Mouse (Mus musculus): ENCODE results near the gene Prss43.
A peak's percentile ranks its signal among the peaks of the same experiment; 100 is the strongest.

Prss43 gene

DNA sequence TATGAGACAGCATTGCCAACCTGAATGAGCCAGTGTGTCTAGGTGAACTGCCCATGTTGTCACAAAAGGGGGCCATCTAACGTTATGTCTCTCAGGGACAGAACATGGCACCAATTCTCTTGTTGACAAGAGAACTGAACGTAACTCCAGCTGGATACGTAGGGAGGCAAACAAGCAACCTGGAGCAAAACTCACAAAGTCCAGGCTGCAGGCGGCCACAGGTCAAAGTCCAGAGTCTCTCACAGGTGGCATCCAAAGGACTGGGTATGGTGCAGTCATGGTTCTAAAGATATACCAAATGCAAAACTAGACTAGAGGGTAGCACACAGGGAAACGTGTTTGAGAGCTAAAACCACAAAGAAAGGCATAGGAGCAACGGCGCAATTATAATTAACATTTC is 5.1 kb upstream of the Prss43 start:
- Histone ChIP-seq H3K9me3 (ENCODE audit: low read length) (no peaks in the 10 kb centered on the region), H3K36me3 (ENCODE audit: insufficient read depth, low read length) (no peaks in the 10 kb centered on the region), H3K4me1 (replicated peaks; ENCODE audit: low read depth, low read length) (peaks cover 3% of the 10 kb centered on the region; the same call in 1 of the 2 replicates), H3K4me3 (replicated peaks; ENCODE audit: low read length) (no peak overlapping the region), H3K27me3 (ENCODE audit: insufficient read depth, low read length) (peaks cover 75% of the 10 kb centered on the region)
- TF ChIP-seq POU5F1 (IDR thresholded peaks at IDR 0.05; ENCODE audit: borderline replicate concordance, low read length) (no peak), CTCF (conservative IDR thresholded peaks at IDR 0.05; ENCODE audit: low read length) (no peak), NANOG (IDR thresholded peaks at IDR 0.05; ENCODE audit: borderline replicate concordance, low read length) (no peak)

DNA sequence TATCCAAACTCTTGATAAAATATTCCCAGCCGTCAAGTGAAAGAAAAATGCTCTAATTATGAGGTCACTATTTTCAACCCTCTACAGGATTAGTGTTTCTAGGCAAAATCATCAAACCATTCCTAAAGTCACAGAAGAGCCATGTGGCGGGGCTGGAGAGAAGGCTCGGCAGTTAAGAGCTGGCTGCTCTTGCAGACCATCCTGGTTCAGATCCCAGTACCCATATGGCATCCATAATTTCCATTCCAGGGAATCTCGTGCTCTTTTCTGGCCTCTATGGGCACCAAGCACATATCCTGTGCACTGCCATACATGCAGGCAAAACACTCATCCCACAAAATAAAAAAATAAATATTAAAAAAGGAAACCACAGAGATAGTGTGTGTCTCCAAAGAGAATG is 1.1 kb upstream of the Prss43 start:
- no peaks in the 10 kb centered on the region for H3K9me3 ChIP-seq (ENCODE audit: low read length)
- peaks cover 12% of the 10 kb centered on the region for H3K4me1 ChIP-seq (replicated peaks; ENCODE audit: low read depth, low read length)
- peaks cover 68% of the 10 kb centered on the region for H3K27me3 ChIP-seq (ENCODE audit: insufficient read depth, low read length)
- no peaks in the 10 kb centered on the region for H3K36me3 ChIP-seq (ENCODE audit: insufficient read depth, low read length)
- TF ChIP-seq CTCF (conservative IDR thresholded peaks at IDR 0.05; ENCODE audit: low read length) (no peak), POU5F1 (IDR thresholded peaks at IDR 0.05; ENCODE audit: borderline replicate concordance, low read length) (no peak), NANOG (IDR thresholded peaks at IDR 0.05; ENCODE audit: borderline replicate concordance, low read length) (no peak)
- no peak overlapping the region for H3K4me3 ChIP-seq (replicated peaks; ENCODE audit: low read length)

DNA sequence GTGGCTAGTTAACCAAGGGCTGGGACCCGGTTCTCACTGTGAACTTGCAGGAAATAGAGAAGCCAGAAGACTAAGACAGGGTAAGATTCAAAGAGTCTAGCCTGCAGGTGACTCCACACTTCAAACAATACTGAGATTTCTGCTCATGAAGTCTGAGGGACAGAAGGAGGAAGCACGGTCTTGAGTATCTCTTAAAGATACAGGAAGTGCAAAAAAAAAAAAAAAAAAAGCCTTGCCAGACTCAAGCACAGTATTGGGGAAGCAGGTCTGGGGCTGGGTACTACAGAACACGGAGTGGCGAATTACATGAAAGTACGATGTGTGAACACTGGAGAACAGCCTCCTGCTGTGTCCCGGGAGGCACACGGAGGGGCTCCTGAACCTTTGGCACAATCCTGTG is 658 bp upstream of the Prss43 start:
- Histone ChIP-seq H3K36me3 (ENCODE audit: insufficient read depth, low read length) (no peaks in the 10 kb centered on the region), H3K4me1 (replicated peaks; ENCODE audit: low read depth, low read length) (peaks cover 12% of the 10 kb centered on the region), H3K4me3 (replicated peaks; ENCODE audit: low read length) (no peak overlapping the region), H3K9me3 (ENCODE audit: low read length) (no peaks in the 10 kb centered on the region), H3K27me3 (ENCODE audit: insufficient read depth, low read length) (peaks cover 68% of the 10 kb centered on the region)
- TF ChIP-seq POU5F1 (IDR thresholded peaks at IDR 0.05; ENCODE audit: borderline replicate concordance, low read length) (no peak), NANOG (IDR thresholded peaks at IDR 0.05; ENCODE audit: borderline replicate concordance, low read length) (no peak), CTCF (conservative IDR thresholded peaks at IDR 0.05; ENCODE audit: low read length) (no peak)

DNA sequence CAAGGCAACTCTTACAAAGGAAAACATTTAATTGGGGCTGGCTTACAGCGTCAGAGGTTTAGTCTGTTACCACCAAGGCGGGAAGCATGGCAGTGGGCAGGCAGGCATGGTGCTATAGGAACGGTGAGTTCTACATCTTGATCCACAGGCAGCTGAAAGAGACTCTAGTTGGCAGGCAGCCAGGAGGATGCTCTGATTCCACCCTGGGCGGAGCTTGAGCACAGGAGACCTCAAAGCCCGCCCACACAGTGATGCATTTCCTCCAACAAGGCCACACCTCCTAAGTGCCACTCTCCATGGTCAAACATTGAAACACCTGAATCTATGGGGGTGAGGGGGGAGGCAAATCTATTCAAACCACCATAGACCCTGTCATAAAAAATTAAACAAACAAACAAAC is 6.5 kb downstream of the Prss43 start:
- TF ChIP-seq POU5F1 (IDR thresholded peaks at IDR 0.05; ENCODE audit: borderline replicate concordance, low read length) (no peak), NANOG (IDR thresholded peaks at IDR 0.05; ENCODE audit: borderline replicate concordance, low read length) (no peak), CTCF (conservative IDR thresholded peaks at IDR 0.05; ENCODE audit: low read length) (no peak)
- H3K27me3 ChIP-seq (ENCODE audit: insufficient read depth, low read length), result peaks cover 26% of the 10 kb centered on the region
- no peaks in the 10 kb centered on the region for H3K9me3 ChIP-seq (ENCODE audit: low read length)
- peak overlapping the region; percentile 24; the same call in 1 of the 2 replicates for H3K4me3 ChIP-seq (replicated peaks; ENCODE audit: low read length)
- H3K36me3 ChIP-seq (ENCODE audit: insufficient read depth, low read length), result no peaks in the 10 kb centered on the region
- peaks cover 40% of the 10 kb centered on the region for H3K4me1 ChIP-seq (replicated peaks; ENCODE audit: low read depth, low read length)

DNA sequence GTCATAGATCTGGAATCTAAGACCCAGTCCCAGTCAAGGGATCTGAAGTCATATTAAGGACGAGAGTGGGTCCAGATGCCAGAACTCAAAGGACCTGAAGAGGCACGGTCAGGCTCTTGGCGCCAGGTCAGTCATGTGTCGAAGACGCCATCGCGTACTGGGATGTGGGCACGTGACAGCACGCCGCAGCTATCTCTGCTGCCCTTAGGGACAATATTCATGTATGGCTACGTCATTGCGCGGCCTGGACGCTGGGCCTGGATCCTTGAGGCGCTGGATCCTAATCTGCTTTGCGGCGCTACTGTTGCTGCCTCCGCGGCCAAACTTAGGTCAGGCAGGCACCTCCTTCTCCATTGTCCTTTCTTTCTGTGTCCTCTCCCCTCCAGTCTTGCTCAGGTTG is 7.9 kb downstream of the Prss43 start, which contains the start of gene Prss45:
Gene Prss45, plus strand, starts transcription at position 178 of the 400 bp plus-strand sequence.
- Histone ChIP-seq H3K36me3 (ENCODE audit: insufficient read depth, low read length) (no peaks in the 10 kb centered on the region), H3K4me3 (replicated peaks; ENCODE audit: low read length) (peak within 1 kb of the TSS; percentile 72), H3K9me3 (ENCODE audit: low read length) (no peaks in the 10 kb centered on the region), H3K27me3 (ENCODE audit: insufficient read depth, low read length) (peaks cover 17% of the 10 kb centered on the region), H3K4me1 (replicated peaks; ENCODE audit: low read depth, low read length) (peaks cover 51% of the 10 kb centered on the region)
- TF ChIP-seq POU5F1 (IDR thresholded peaks at IDR 0.05; ENCODE audit: borderline replicate concordance, low read length), result no peak
- no peak for TF ChIP-seq NANOG (IDR thresholded peaks at IDR 0.05; ENCODE audit: borderline replicate concordance, low read length)
- no peak for TF ChIP-seq CTCF (conservative IDR thresholded peaks at IDR 0.05; ENCODE audit: low read length)

DNA sequence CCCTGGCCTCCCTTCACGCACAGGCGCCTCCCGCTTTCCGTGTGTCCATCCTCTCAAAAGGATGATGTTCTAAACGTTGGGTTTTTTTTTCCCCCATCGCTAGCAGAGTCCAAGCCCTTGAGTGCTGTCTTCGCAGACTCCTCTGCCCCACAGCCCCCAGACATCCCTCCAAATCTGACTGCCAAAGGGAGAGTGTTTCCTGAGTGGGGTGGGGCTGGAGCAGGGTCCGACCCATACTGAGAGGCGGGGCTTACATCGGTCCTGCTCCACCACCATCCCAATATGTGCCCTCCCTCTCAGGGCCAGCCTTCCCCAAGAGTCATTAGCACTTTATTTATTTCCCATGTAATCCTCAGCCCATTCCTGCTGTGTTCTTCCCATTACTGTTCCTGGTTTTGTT is 8.5 kb downstream of the Prss43 start:
- TF ChIP-seq NANOG (IDR thresholded peaks at IDR 0.05; ENCODE audit: borderline replicate concordance, low read length), result no peak
- no peak for TF ChIP-seq POU5F1 (IDR thresholded peaks at IDR 0.05; ENCODE audit: borderline replicate concordance, low read length)
- TF ChIP-seq CTCF (conservative IDR thresholded peaks at IDR 0.05; ENCODE audit: low read length), result no peak
- Histone ChIP-seq H3K27me3 (ENCODE audit: insufficient read depth, low read length) (peaks cover 18% of the 10 kb centered on the region), H3K4me1 (replicated peaks; ENCODE audit: low read depth, low read length) (peaks cover 52% of the 10 kb centered on the region)

DNA sequence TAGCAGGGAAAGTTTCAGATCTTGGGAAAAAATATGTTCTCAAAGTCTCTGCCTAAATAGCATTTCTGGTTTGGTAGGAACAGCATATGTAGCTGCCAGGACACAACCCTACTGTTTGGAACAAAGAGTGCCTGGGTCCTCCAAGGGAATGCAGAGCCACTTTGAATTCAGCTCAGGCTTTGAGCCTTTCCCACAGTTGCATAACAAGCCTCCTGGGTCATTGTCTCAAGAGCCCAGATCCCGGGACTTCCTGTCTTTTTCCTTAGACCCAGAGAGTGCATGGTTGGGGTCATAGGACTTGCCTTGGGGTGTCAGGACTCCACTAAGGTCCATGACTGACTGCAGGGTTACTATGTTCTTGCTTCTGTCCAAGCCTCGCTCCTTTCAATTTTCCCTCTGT is 9.6 kb downstream of the Prss43 start:
- Histone ChIP-seq H3K36me3 (ENCODE audit: insufficient read depth, low read length) (no peaks in the 10 kb centered on the region), H3K9me3 (ENCODE audit: low read length) (no peaks in the 10 kb centered on the region), H3K4me1 (replicated peaks; ENCODE audit: low read depth, low read length) (peaks cover 59% of the 10 kb centered on the region), H3K27me3 (ENCODE audit: insufficient read depth, low read length) (peaks cover 14% of the 10 kb centered on the region), H3K4me3 (replicated peaks; ENCODE audit: low read length) (no peak overlapping the region)
- TF ChIP-seq POU5F1 (IDR thresholded peaks at IDR 0.05; ENCODE audit: borderline replicate concordance, low read length), result no peak
- TF ChIP-seq NANOG (IDR thresholded peaks at IDR 0.05; ENCODE audit: borderline replicate concordance, low read length), result no peak
- TF ChIP-seq CTCF (conservative IDR thresholded peaks at IDR 0.05; ENCODE audit: low read length), result no peak

More for the DNA sequence above, 8.5 kb downstream of the Prss43 start:
- no peaks in the 10 kb centered on the region for H3K36me3 ChIP-seq (ENCODE audit: insufficient read depth, low read length)
- H3K4me3 ChIP-seq (replicated peaks; ENCODE audit: low read length), result peak overlapping the region; percentile 72
- no peaks in the 10 kb centered on the region for H3K9me3 ChIP-seq (ENCODE audit: low read length)

DNA sequence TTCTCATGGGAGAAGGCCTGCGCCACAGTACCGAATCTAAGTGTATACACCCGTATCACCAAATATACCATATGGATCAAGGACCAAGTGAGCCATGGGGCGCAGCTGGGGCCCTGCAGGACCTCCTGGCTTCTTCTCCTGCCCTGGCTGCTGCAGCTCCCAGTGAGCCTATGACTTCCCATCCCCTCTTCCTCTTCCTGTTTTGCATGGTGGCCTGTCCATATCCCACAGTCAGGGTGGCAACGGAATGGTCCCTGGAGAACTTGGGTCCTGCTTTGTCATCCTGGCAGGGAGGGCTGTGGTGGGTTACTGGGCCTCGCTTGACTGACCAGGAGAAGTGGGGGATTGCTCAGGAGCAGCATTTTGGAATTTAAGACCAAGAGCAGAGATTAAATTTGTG is 14.4 kb downstream of the Prss43 start:
- no peaks in the 10 kb centered on the region for H3K9me3 ChIP-seq (ENCODE audit: low read length)
- no peak overlapping the region for H3K4me3 ChIP-seq (replicated peaks; ENCODE audit: low read length)
- H3K36me3 ChIP-seq (ENCODE audit: insufficient read depth, low read length), result no peaks in the 10 kb centered on the region

DNA sequence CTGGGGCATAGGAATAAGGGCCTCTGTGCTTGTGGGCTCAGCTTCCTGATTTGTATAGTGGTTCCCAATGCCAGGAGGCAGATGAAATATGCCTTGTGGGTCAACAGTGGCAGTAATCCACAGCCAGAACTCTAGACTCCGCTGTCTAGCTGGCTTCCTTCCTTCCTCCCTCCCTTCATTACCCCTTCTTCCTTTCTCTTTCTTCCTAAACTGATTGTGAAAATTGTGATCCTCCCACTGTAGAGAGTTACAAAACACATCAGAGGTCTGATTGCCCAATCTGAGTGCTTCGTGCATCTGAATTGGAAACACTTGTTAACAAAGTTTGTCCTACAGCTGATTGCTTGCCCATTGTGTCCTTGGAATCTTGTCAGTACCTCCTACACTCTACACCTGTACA is 14.9 kb downstream of the Prss43 start:
- no peak for TF ChIP-seq CTCF (conservative IDR thresholded peaks at IDR 0.05; ENCODE audit: low read length)
- TF ChIP-seq NANOG (IDR thresholded peaks at IDR 0.05; ENCODE audit: borderline replicate concordance, low read length), result no peak
- no peak for TF ChIP-seq POU5F1 (IDR thresholded peaks at IDR 0.05; ENCODE audit: borderline replicate concordance, low read length)
- H3K36me3 ChIP-seq (ENCODE audit: insufficient read depth, low read length), result no peaks in the 10 kb centered on the region

More for the DNA sequence above, 14.4 kb downstream of the Prss43 start:
- TF ChIP-seq CTCF (conservative IDR thresholded peaks at IDR 0.05; ENCODE audit: low read length) (no peak), POU5F1 (IDR thresholded peaks at IDR 0.05; ENCODE audit: borderline replicate concordance, low read length) (no peak), NANOG (IDR thresholded peaks at IDR 0.05; ENCODE audit: borderline replicate concordance, low read length) (no peak)
- Histone ChIP-seq H3K27me3 (ENCODE audit: insufficient read depth, low read length) (peaks cover 10% of the 10 kb centered on the region; the same call in 1 of the 2 replicates), H3K4me1 (replicated peaks; ENCODE audit: low read depth, low read length) (peaks cover 32% of the 10 kb centered on the region)

More for the DNA sequence above, 14.9 kb downstream of the Prss43 start:
- Histone ChIP-seq H3K4me1 (replicated peaks; ENCODE audit: low read depth, low read length) (peaks cover 27% of the 10 kb centered on the region), H3K9me3 (ENCODE audit: low read length) (no peaks in the 10 kb centered on the region), H3K27me3 (ENCODE audit: insufficient read depth, low read length) (peaks cover 10% of the 10 kb centered on the region; the same call in 1 of the 2 replicates), H3K4me3 (replicated peaks; ENCODE audit: low read length) (no peak overlapping the region)

Measured in E14TG2a.4 (cell line).